Mouse (Mus musculus) hindbrain, embryonic 15.5 days (tissue): Measurements from ENCODE around the gene Dkc1. TPM values are rescaled to one million over a fixed set of nuclear protein-coding genes. Genes with fewer than 3 reads are reported as not detected.
A peak's percentile ranks its signal among the peaks of the same experiment; 100 is the strongest.
"Not testable (repeated sequence)": the region's sequence is repeated elsewhere in the genome, so short reads cannot be mapped to it uniquely, and the experiment has no call there.

ENCODE experiments used
- ATAC-seq: fragments of 200-750 bp; cut with Nextera tagmentation; 2 replicates; pipeline ENCODE4 v1.8.0; 2017; ENCODE audit warnings: low read depth, moderate number of reproducible peaks, moderate TSS enrichment; ENCODE audit not compliant: low FRiP score
- H3K27ac ChIP-seq: fragments of 300-500 bp; sonication (generic); replicated peaks from 2 replicates; pipeline ENCODE4 v1.5.1; 2015; ENCODE audit warnings: mild to moderate bottlenecking, inconsistent platforms
- H3K27me3 ChIP-seq: fragments of 300-500 bp; sonication (generic); 2 replicates; pipeline ENCODE4 v1.6.1; 2015; ENCODE audit warnings: control low read depth, inconsistent platforms
- H3K36me3 ChIP-seq: fragments of 300-500 bp; sonication (generic); 2 replicates; pipeline ENCODE4 v1.6.1; 2015; ENCODE audit warnings: control low read depth, inconsistent platforms
- H3K4me1 ChIP-seq: fragments of 300-500 bp; sonication (generic); replicated peaks from 2 replicates; pipeline ENCODE4 v1.6.1; 2015; ENCODE audit warnings: control low read depth, inconsistent platforms
- H3K4me2 ChIP-seq: fragments of 300-500 bp; sonication (generic); 2 replicates; pipeline ENCODE4 v1.6.1; 2015; ENCODE audit warnings: moderate library complexity, mild to moderate bottlenecking, inconsistent platforms
- H3K4me3 ChIP-seq: fragments of 300-500 bp; sonication (generic); 2 replicates; pipeline ENCODE4 v1.5.1; 2015; ENCODE audit warnings: mild to moderate bottlenecking, inconsistent platforms
- H3K9ac ChIP-seq: fragments of 300-500 bp; sonication (generic); 2 replicates; pipeline ENCODE4 v1.6.1; 2015; ENCODE audit warnings: inconsistent platforms
- H3K9me3 ChIP-seq: fragments of 300-500 bp; sonication (generic); 2 replicates; pipeline ENCODE4 v1.6.1; 2016; ENCODE audit warnings: control low read depth, inconsistent platforms
- WGBS: fragments of 180-500 bp; shearing (Covaris S2); methylation state at CpG from one replicate; pipeline ENCODE4 v1.1.7; 2015; 5-methylcytosine and 5-hydroxymethylcytosine counted together
- polyA plus RNA-seq: library from polyadenylated mRNA; unstranded; fragments of >200 nt; fragmentation: Nextera tagmentation; extraction: Ambion mirVana; gene quantifications from 2 replicates; pipeline ENCODE4 v1.2.1, GENCODE M21; 2015

Dkc1 gene
- polyA plus RNA-seq, 1 experiment from 2014 or later = 55.8 TPM

DNA sequence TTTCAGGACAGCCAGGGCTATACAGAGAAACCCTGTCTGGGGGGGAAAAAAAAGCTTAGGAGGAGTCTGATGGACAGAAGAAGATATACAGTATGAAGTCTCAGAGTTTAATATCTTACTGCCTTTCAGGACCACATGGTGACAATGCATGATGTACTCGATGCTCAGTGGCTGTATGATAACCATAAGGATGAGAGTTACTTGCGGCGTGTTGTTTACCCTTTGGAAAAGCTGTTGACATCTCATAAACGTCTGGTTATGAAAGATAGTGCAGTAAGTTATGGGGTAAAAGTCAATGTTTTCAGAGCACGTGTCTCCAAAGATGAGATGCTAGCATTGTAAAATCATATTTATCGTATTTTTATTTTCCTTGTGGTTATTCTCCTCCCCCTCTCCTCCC lies 6.6 kb downstream of the Dkc1 start:
- H3K4me1 ChIP-seq = 0 out of 2 replicates have a peak, but pooled peaks cover 2% of the 10 kb centered on the region
- H3K27ac ChIP-seq = no peak overlapping the region
- no peak overlapping the region for H3K4me2 ChIP-seq
- WGBS = 94% methylated on average over 6 of the region's 6 CpGs
- no peak overlapping the region for H3K4me3 ChIP-seq
- H3K9ac ChIP-seq = no peak overlapping the region
- ATAC-seq = no peak
- peaks cover 28% of the 10 kb centered on the region for H3K36me3 ChIP-seq
- no peaks in the 10 kb centered on the region for H3K27me3 ChIP-seq
- no peaks in the 10 kb centered on the region for H3K9me3 ChIP-seq

DNA sequence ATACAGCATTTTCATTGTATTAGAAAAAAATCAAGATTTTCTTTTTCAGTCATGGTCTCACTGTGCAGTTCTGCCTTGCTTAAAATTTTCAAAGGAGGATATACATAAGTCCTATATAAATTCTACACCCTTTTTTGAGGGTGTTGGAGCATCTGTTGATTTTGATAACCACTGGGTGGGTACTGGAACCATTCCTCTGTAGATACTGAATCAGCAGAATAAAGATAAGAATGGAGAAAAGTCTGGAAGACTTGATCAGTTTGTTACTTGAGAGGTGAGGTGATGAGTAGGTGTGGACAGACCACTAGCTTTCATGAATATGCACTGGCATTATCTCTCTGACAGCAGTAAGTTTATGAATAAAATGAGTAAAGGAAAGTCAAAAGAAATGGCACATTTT lies 19.9 kb downstream of the Dkc1 start:
- no peaks in the 10 kb centered on the region for H3K36me3 ChIP-seq
- no peak overlapping the region for H3K9ac ChIP-seq
- H3K9me3 ChIP-seq = no peaks in the 10 kb centered on the region
- no peak overlapping the region for H3K4me2 ChIP-seq
- H3K4me1 ChIP-seq = no peaks in the 10 kb centered on the region
- no peak overlapping the region for H3K4me3 ChIP-seq
- no peak for ATAC-seq
- H3K27me3 ChIP-seq = no peaks in the 10 kb centered on the region
- H3K27ac ChIP-seq = no peak overlapping the region

DNA sequence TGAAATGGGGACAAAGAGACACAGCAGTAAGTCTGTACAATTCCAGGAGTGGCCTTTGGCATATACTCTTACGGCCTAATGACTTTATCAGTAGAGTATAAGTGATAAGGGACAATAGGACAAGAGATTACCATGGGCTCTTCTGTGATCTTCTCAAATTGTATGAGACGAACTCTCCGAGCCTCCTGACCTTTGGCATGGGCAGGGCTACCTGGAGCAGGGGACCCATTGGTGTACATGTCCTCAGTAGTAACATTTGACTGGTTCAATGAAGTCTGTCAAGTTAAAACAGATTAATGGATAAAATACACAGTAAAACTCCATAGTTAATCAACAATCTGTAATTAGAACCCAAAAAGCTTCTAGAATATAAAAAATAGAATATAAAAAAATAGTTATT lies 30.0 kb downstream of the Dkc1 start:
- H3K36me3 ChIP-seq = no peaks in the 10 kb centered on the region
- no peak for ATAC-seq
- no peak overlapping the region for H3K4me2 ChIP-seq
- H3K4me1 ChIP-seq = no peaks in the 10 kb centered on the region
- H3K4me3 ChIP-seq = no peak overlapping the region
- WGBS = 90% methylated on average over 3 of the region's 3 CpGs
- no peaks in the 10 kb centered on the region for H3K27me3 ChIP-seq
- H3K9ac ChIP-seq = no peak overlapping the region
- H3K9me3 ChIP-seq = no peaks in the 10 kb centered on the region
- no peak overlapping the region for H3K27ac ChIP-seq

DNA sequence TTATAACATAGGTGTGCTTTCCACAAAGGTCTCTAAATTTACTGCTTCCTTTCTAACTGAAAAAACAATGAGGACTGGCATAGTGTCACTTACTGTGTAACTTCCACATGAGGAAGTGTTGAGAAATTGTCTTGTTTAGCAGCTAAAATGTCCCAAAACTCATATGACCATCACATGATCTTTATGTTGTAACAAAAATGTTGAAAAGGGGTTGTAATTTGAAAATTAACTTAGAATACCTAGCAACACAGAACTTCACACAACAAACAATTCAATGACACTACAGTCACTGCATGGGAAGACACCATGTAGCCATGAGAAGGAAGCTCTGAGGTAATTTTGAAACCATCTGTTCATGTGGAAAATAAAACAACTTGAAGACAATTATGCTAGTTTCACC lies 31.2 kb downstream of the Dkc1 start:
- ATAC-seq = no peak
- H3K4me1 ChIP-seq = no peaks in the 10 kb centered on the region
- no peak overlapping the region for H3K27ac ChIP-seq
- H3K9ac ChIP-seq = no peak overlapping the region
- H3K27me3 ChIP-seq = no peaks in the 10 kb centered on the region
- no peak overlapping the region for H3K4me2 ChIP-seq
- H3K36me3 ChIP-seq = no peaks in the 10 kb centered on the region
- no peaks in the 10 kb centered on the region for H3K9me3 ChIP-seq
- no peak overlapping the region for H3K4me3 ChIP-seq

DNA sequence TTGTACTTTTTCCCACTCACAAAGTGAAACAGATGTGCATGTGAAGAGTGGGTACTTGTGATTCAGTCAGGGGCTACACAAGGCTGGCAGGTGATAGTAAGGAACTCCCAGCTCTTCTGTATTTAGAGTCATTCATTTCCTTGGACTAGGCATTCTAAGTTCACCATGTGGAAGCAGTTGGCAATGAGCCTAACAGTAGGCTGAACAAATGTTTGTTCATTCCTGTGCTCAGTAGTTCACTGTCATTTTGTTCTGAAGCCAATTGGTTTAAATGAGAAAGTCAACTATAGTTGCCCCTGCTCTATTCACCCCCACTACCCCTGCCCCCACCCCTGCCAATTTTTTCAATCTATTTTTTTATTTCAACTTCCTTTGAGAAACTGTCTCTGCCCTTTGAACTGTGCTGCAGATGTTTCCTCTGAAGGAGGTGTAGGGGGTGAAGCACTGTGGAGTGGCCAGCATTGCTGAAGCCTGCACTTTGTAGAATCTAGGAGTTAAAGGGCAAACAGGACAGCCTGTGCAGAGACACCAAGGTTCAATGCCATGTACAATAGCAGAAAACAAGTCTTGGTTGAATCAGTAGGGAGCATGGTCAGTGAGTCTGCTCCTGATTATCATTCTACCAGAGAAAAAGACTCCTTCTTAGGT lies 32.8 kb downstream of the Dkc1 start:
- H3K4me1 ChIP-seq = no peaks in the 10 kb centered on the region
- no peak overlapping the region for H3K4me2 ChIP-seq
- no peak overlapping the region for H3K9ac ChIP-seq
- H3K27ac ChIP-seq = no peak overlapping the region
- H3K27me3 ChIP-seq = no peaks in the 10 kb centered on the region
- ATAC-seq = no peak
- H3K36me3 ChIP-seq = no peaks in the 10 kb centered on the region
- no peak overlapping the region for H3K4me3 ChIP-seq
- no peaks in the 10 kb centered on the region for H3K9me3 ChIP-seq

DNA sequence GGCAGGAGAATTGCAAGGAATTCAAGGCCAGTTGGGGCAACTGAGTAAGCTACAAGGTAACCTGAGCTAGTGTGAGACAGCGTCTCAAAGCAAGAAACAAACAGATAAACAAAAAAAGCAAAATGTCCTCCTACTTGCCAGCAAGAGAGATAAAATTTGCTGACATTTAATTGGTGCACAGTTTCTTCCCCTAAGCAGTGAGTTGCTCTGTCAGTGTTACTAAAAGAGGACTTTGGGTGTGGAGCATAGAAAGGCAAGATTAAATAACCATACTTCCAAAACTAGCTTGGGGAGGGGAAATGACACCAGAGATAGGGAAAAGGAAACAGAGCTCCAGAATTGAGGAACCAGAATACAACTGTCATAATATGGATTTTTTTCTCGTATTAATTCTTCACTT lies 33.8 kb downstream of the Dkc1 start:
- no peaks in the 10 kb centered on the region for H3K4me1 ChIP-seq
- no peak for ATAC-seq
- H3K27me3 ChIP-seq = no peaks in the 10 kb centered on the region
- 72% methylated on average over 2 of the region's 2 CpGs for WGBS
- no peak overlapping the region for H3K4me3 ChIP-seq
- H3K36me3 ChIP-seq = no peaks in the 10 kb centered on the region
- H3K9ac ChIP-seq = no peak overlapping the region
- no peaks in the 10 kb centered on the region for H3K9me3 ChIP-seq
- H3K27ac ChIP-seq = no peak overlapping the region
- H3K4me2 ChIP-seq = no peak overlapping the region

DNA sequence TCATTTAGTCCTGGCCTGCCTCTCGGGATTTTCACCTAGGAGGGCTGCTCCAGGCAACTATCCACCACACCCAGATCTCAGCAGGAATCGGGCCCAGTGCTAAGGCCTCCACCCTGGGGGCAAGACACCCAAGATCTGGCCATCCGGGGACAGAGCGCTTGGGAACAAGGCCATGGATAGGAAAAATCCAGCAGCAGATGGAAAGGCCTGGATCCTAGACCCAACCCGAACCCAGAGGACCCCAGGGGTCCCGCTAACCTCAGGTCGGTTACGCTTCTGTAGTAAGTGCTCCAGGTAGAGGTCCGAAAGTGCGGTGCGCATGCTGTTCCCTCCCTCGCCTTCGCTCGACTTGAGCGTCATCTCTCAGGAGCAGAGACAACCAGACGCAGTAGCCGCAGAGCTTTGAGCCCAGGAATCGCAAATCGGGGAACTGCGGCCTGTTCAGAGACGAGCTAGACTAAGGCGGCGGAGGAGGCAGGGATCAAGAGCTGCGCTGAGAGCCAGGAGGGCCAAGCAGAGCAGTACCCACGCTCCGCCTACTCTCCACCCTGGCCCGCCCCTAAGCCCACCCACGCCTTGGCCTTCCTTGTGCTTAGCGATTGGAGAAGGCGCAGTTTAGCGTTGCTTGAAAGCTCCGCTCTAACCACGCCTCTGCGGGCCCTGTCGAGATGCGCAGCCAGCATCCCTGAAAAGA lies 35.0 kb downstream of the Dkc1 start, which contains the start of gene Mpp1:
TSS of gene Mpp1 (minus strand) at position 550 of the 694 bp plus-strand sequence.
- WGBS = 22% methylated on average over 35 of the region's 36 CpGs
- peak within 1 kb of the TSS; percentile 69 for H3K4me2 ChIP-seq
- no peaks in the 10 kb centered on the region for H3K27me3 ChIP-seq
- H3K27ac ChIP-seq = peak within 1 kb of the TSS; percentile 70
- H3K9ac ChIP-seq = peak within 1 kb of the TSS; percentile 49
- H3K4me1 ChIP-seq = no peaks in the 10 kb centered on the region
- no peaks in the 10 kb centered on the region for H3K9me3 ChIP-seq
- H3K4me3 ChIP-seq = peak within 1 kb of the TSS; percentile 51
- peak; percentile 99 for ATAC-seq
- no peaks in the 10 kb centered on the region for H3K36me3 ChIP-seq

DNA sequence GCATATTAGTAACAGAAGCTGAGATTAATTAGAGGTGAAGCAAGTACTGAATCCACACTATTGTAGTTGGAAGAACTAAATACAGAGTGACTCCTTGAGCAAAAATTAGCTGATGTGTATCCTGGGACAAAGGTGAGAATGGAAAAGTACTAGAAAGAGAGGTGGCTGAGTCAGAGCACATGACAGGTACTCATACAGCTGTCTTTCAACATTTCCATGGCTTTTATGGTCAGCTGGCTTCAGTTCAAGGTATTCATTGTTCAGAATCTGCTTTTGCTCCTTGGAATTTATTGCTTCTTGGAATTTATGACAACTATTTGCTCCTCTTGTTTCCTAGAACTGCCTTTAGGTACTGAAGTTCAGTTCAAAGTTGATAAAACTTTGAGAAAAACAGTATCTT lies 41.3 kb downstream of the Dkc1 start:
- Histone ChIP-seq H3K4me3 (no peak overlapping the region), H3K27me3 (no peaks in the 10 kb centered on the region), H3K36me3 (no peaks in the 10 kb centered on the region), H3K4me1 (no peaks in the 10 kb centered on the region), H3K27ac (no peak overlapping the region), H3K4me2 (no peak overlapping the region), H3K9me3 (no peaks in the 10 kb centered on the region), H3K9ac (no peak overlapping the region)
- ATAC-seq = no peak

DNA sequence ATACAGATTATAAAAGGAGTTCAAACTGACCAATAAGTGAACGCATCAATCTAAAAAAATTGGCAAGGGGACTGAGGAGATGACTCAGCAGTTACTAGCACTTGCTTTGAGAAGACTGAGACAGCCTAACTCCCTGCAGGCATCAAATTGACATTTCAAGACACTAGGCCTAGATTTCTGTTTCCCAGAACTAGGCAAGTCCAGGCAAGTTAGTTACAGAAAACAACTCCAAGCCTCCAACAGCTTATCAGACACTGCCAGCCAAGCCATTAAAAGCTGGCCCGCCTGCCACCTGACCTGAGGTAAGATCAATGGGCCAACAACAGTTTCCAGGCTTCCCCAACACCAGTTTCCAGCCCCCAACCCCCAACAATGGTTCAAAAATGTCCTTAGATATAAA lies 42.1 kb downstream of the Dkc1 start:
- Histone ChIP-seq H3K36me3 (no peaks in the 10 kb centered on the region), H3K27me3 (no peaks in the 10 kb centered on the region), H3K4me1 (no peaks in the 10 kb centered on the region), H3K27ac (no peak overlapping the region), H3K4me3 (no peak overlapping the region), H3K9ac (no peak overlapping the region), H3K4me2 (no peak overlapping the region), H3K9me3 (no peaks in the 10 kb centered on the region)
- ATAC-seq = no peak
- 88% methylated on average over 2 of the region's 2 CpGs for WGBS

DNA sequence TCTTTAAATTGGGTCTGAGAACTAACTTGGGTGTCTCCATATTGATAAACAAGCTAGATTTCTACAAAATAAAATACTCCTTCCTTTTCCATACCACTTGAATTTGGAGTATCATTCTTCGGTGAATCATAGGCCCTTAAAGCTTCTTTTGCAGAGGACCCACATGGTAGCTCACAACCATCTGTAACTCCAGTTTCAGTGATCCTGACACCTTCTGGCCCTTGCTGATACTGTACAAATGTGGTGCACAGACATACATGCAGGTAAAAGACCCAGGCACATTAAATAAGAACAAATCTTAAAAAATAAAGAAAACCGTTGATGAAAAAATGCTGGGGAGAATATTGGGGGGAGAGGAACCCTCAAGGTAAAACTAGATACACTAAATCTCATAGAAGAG lies 42.5 kb downstream of the Dkc1 start:
- Histone ChIP-seq H3K4me2 (no peak overlapping the region), H3K4me3 (no peak overlapping the region), H3K9me3 (no peaks in the 10 kb centered on the region), H3K27me3 (no peaks in the 10 kb centered on the region), H3K36me3 (no peaks in the 10 kb centered on the region), H3K27ac (no peak overlapping the region), H3K9ac (no peak overlapping the region), H3K4me1 (no peaks in the 10 kb centered on the region)
- WGBS = 90% methylated on average over 2 of the region's 2 CpGs
- no peak for ATAC-seq

DNA sequence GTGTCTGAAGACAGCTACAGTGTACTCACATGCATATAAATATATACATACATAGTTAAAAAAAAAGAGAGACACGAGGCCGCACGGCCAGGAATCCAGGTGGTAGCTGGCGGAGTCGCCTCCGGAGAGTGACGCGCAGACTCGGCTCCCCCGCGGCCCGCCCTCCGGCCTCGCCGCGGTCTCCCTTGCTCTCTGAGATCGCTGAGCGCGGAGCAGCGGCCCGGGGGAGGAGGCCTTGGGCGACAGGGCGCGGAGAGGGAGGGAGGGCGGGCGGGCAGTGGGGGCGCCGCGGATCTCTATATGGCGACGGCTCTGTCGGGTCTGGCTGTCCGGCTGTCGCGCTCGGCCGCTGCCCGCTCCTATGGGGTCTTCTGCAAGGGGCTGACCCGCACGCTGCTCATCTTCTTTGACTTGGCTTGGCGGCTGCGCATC lies 47.5 kb downstream of the Dkc1 start:
- not testable (repeated sequence) for H3K9me3 ChIP-seq, H3K36me3 ChIP-seq, H3K4me1 ChIP-seq, H3K27ac ChIP-seq, H3K27me3 ChIP-seq
- H3K4me3 ChIP-seq = peak overlapping the region; percentile 39
- H3K4me2 ChIP-seq = peak overlapping the region; percentile 62
- H3K9ac ChIP-seq = 0 out of 2 replicates have a peak overlapping the region, but pooled peaks have one; percentile 25
- WGBS = 21% methylated on average over 32 of the region's 42 CpGs
- peak; percentile 54 for ATAC-seq

DNA sequence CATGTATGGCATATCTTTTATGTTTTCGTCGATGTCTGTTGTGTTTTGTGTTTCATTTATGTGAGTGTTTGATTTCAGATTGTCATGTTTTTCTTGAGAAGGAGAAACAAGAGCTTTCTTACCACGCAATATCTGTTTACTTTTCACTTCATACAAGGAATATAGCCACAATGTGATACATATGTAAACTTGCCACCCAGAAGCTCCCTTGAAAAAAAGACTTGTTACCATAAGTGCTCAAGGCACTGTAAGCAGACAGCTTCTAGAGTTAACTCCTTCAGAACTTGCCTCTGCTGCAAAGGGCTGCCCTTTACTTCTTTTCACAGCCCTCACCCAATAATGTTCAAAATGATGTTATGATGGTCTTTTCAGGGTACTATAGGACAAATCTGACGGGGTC lies 52.8 kb downstream of the Dkc1 start:
- no peak overlapping the region for H3K4me3 ChIP-seq
- ATAC-seq = no peak
- 80% methylated on average over 4 of the region's 4 CpGs for WGBS
- no peak overlapping the region for H3K9ac ChIP-seq
- no peaks in the 10 kb centered on the region for H3K27me3 ChIP-seq
- H3K9me3 ChIP-seq = no peaks in the 10 kb centered on the region
- H3K4me2 ChIP-seq = no peak overlapping the region
- H3K4me1 ChIP-seq = no peaks in the 10 kb centered on the region
- H3K27ac ChIP-seq = no peak overlapping the region
- H3K36me3 ChIP-seq = no peaks in the 10 kb centered on the region

DNA sequence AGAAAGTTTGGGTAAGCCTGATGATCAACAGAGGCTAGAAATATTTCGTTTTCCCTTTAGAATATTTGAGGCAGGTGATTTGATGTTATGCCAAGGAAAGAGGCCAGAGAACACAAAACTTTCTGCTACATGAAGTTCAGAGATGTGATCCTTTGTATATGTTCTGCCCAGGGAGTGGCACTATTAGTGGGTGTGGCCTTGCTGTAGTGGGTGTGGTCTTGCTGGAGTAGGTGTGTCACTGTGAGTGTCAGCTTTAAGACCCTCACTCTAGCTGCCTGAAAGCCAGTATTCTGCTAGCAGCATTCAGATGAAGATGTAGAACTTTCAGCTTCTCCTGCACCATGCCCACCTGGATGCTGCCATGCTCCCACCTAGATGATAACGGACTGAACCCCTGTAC lies 54.6 kb downstream of the Dkc1 start:
- Histone ChIP-seq H3K9me3 (no peaks in the 10 kb centered on the region), H3K27me3 (no peaks in the 10 kb centered on the region), H3K36me3 (no peaks in the 10 kb centered on the region), H3K4me2 (no peak overlapping the region), H3K4me3 (no peak overlapping the region), H3K9ac (no peak overlapping the region), H3K4me1 (no peaks in the 10 kb centered on the region), H3K27ac (no peak overlapping the region)
- no peak for ATAC-seq
- 82% methylated on average over 2 of the region's 2 CpGs for WGBS
